Mouse (Mus musculus): Measurements from ENCODE around the gene Mrpl52. TPM values are rescaled to one million over a fixed set of nuclear protein-coding genes. Genes with fewer than 3 reads are reported as not detected.

Mrpl52 gene
- total RNA-seq (2012; rRNA removed) (473 and 532 TPM in 2 replicates), polyA plus RNA-seq (2012; ENCODE audit: insufficient read depth in 1 of 2, insufficient read length in 2 of 2, low read depth in 1 of 2, low replicate concordance in 2 of 2, missing spikeins in 1 of 2) (100 to 1,000 TPM in 1 of 2 experiments, not detected in 1; 469 TPM)

- Histone ChIP-seq H3K27me3 (ENCODE audit: control insufficient read depth in 1 of 2, insufficient read depth in 2 of 2, low read length in 2 of 2) (no peaks in the 10 kb centered on the region), H3K79me2 (ENCODE audit: control insufficient read depth, insufficient read depth, low read length, poor library complexity) (peaks cover 32% of the 10 kb centered on the region), H3K36me3 (ENCODE audit: control insufficient read depth in 1 of 2, insufficient read depth in 2 of 2, low read length in 2 of 2) (peaks cover 0 to 44% of the 10 kb centered on the region in 2 experiments; a peak in 2 of 4 replicates), H3K9me3 (replicated peaks; ENCODE audit: insufficient read depth, low read length) (no peaks in the 10 kb centered on the region), H3K27ac (ENCODE audit: control insufficient read depth, low read depth, low read length) (peak within 1 kb of the TSS; percentile 100), H3K4me3 (ENCODE audit: control insufficient read depth in 1 of 2, insufficient read depth in 1 of 2, low read depth in 2 of 2, low read length in 2 of 2) (peak within 1 kb of the TSS; percentile 67 to 92), H3K4me1 (ENCODE audit: control insufficient read depth in 1 of 2, insufficient read depth in 2 of 2, low read length in 2 of 2) (peaks cover 5 to 42% of the 10 kb centered on the region in 2 experiments; a peak in 3 of 4 replicates), H3K9ac (ENCODE audit: control insufficient read depth, low read depth, low read length, poor library complexity, severe bottlenecking) (peak within 1 kb of the TSS; percentile 94)
- peak; percentile 98 for DNase-seq (ENCODE audit: low read depth, low spot score)
- peak; percentile 80 for TF ChIP-seq ZMIZ1 (IDR thresholded peaks at IDR 0.05; ENCODE audit: low read depth, low read length)
- TF ChIP-seq ZKSCAN1 (IDR thresholded peaks at IDR 0.05; ENCODE audit: low read depth, low read length): no peak
- no peak for TF ChIP-seq RAD21 (IDR thresholded peaks at IDR 0.05; ENCODE audit: low read depth, low read length)
- TF ChIP-seq E2F4 (IDR thresholded peaks at IDR 0.05; ENCODE audit: borderline replicate concordance, low read depth, low read length): peak; percentile 48; the same call in 1 of the 2 replicates
- TF ChIP-seq HCFC1 (IDR thresholded peaks at IDR 0.05; ENCODE audit: low read depth, low read length): peak; percentile 83
- no peak; the same call in 1 of the 2 replicates for TF ChIP-seq CHD1 (IDR thresholded peaks at IDR 0.05; ENCODE audit: low read depth, low read length)
- no peak for TF ChIP-seq SMC3 (IDR thresholded peaks at IDR 0.05; ENCODE audit: low read depth, low read length)
- 0 out of 2 replicates have a peak, but pooled peaks have one; percentile 6 for TF ChIP-seq JUND (IDR thresholded peaks at IDR 0.05; ENCODE audit: low read depth, low read length)
- TF ChIP-seq POLR2AphosphoS5 (IDR thresholded peaks at IDR 0.05; ENCODE audit: borderline replicate concordance, low read depth, low read length): no peak
- TF ChIP-seq ZC3H11A (IDR thresholded peaks at IDR 0.05; ENCODE audit: low read depth, low read length): peak; percentile 26; the same call in 1 of the 2 replicates
- TF ChIP-seq SIN3A (IDR thresholded peaks at IDR 0.05; ENCODE audit: low read length): peak; percentile 98
- peak; percentile 59 for TF ChIP-seq MYB (IDR thresholded peaks at IDR 0.05; ENCODE audit: low read depth, low read length)
- TF ChIP-seq ZNF384 (IDR thresholded peaks at IDR 0.05; ENCODE audit: low read depth, low read length): peak; percentile 2; the same call in 1 of the 2 replicates
- peak; percentile 97 for TF ChIP-seq MXI1 (IDR thresholded peaks at IDR 0.05; ENCODE audit: low read depth, low read length)
- no peak for TF ChIP-seq MAFK (IDR thresholded peaks at IDR 0.05; ENCODE audit: borderline replicate concordance, low read depth, low read length)
- TF ChIP-seq BHLHE40 (IDR thresholded peaks at IDR 0.05; ENCODE audit: borderline replicate concordance, low read depth, low read length): peak; percentile 90
- no peak for TF ChIP-seq NRF1 (IDR thresholded peaks at IDR 0.05; ENCODE audit: insufficient read depth, low read depth, low read length, poor library complexity, severe bottlenecking)
- TF ChIP-seq GABPA (IDR thresholded peaks at IDR 0.05; ENCODE audit: low read depth, low read length): no peak
- TF ChIP-seq ELF1 (IDR thresholded peaks at IDR 0.05; ENCODE audit: low read depth, low read length): peak; percentile 89
- no peak for TF ChIP-seq MEF2A (IDR thresholded peaks at IDR 0.05; ENCODE audit: extremely low read depth, insufficient replicate concordance, low read depth, low read length, poor library complexity, severe bottlenecking)
- TF ChIP-seq EP300 (IDR thresholded peaks at IDR 0.05; ENCODE audit: low read depth in 1 of 2, low read length in 2 of 2): peak; percentile 7 to 85; a peak in 3 of 4 replicates
- no peak for TF ChIP-seq CHD2 (IDR thresholded peaks at IDR 0.05; ENCODE audit: low read length)
- TF ChIP-seq CTCF (IDR thresholded peaks at IDR 0.05 in 2 of 3, conservative IDR thresholded peaks at IDR 0.05 in 1 of 3; ENCODE audit: control insufficient read depth in 1 of 3, insufficient read depth in 1 of 3, low read depth in 2 of 3, low read length in 3 of 3, poor library complexity in 1 of 3, severe bottlenecking in 1 of 3): no peak
- TF ChIP-seq MYC (IDR thresholded peaks at IDR 0.05; ENCODE audit: low read depth, low read length): peak; percentile 95
- peak; percentile 81 for TF ChIP-seq NELFE (IDR thresholded peaks at IDR 0.05; ENCODE audit: low read depth, low read length)
- peak; percentile 94 for TF ChIP-seq MAX (IDR thresholded peaks at IDR 0.05; ENCODE audit: low read length)
- peak; percentile 58 for TF ChIP-seq TAL1 (IDR thresholded peaks at IDR 0.05; ENCODE audit: low read length)
- peak; percentile 88 for TF ChIP-seq TBP (IDR thresholded peaks at IDR 0.05; ENCODE audit: low read depth, low read length)
- no peak for TF ChIP-seq UBTF (IDR thresholded peaks at IDR 0.05; ENCODE audit: borderline replicate concordance, insufficient read depth, low read depth, low read length)
- peak; percentile 56; the same call in 1 of the 2 replicates for TF ChIP-seq KAT2A (conservative IDR thresholded peaks at IDR 0.05; ENCODE audit: low read depth, low read length)
- TF ChIP-seq TCF12 (IDR thresholded peaks at IDR 0.05; ENCODE audit: low read depth, low read length): peak; percentile 82
- no peak for TF ChIP-seq USF2 (IDR thresholded peaks at IDR 0.05; ENCODE audit: borderline replicate concordance in 1 of 2, insufficient read depth in 1 of 2, low read depth in 1 of 2, low read length in 2 of 2)
- peak; percentile 100 for TF ChIP-seq ETS1 (IDR thresholded peaks at IDR 0.05; ENCODE audit: low read depth, low read length)
- TF ChIP-seq USF1 (IDR thresholded peaks at IDR 0.05; ENCODE audit: low read depth, low read length): peak; percentile 68
These were observed at the start of gene Mrpl52 for GRCm38 (mm10) chr14:54426689-54427398. Mrpl52 (plus strand) TSS chr14:54426909.

All from MEL (cell line).